Mouse (Mus musculus): ENCODE data around the gene Katnal1.

Katnal1 gene

DNA sequence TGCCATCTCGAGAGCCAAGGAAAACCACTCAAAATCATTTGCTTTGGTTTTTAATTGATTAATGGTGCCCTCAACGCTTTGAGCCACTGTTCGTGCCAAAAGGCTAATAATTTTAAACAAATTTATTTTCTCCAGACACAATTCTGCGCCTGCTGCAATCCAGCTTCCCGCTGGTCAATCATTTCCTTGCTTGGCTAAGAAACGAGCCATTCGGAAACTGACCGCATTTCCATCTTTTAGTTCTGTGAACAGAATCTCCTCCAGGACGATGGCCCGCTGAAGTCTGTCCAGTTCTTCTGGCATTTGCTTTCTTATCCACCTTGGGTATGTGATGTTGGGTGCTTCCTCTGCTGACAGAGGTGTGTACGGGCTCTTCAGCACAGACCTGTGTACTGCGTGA, 4.5 kb downstream of the Katnal1 start:
- no peak for DNase-seq (ENCODE audit: low spot score)

DNA sequence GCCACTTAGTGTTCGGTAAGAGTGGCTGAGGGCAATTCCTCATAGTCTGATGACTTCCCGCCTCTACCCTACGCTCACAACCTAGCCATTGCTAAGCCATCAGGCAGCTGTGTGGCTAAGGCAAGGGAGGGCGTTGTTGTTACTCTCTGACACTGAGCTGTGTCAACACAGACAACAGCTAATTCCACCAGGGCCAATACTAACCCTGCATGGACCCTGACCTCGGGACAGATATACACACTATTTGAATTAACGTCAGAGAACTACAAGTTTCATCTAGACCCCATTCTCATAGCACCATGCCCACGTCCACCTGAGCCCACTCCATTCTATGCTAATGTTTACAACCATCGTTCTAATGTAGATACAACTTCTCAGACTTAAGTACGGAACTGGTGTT, 5.1 kb downstream of the Katnal1 start:
- no peak for DNase-seq (ENCODE audit: low spot score)

DNA sequence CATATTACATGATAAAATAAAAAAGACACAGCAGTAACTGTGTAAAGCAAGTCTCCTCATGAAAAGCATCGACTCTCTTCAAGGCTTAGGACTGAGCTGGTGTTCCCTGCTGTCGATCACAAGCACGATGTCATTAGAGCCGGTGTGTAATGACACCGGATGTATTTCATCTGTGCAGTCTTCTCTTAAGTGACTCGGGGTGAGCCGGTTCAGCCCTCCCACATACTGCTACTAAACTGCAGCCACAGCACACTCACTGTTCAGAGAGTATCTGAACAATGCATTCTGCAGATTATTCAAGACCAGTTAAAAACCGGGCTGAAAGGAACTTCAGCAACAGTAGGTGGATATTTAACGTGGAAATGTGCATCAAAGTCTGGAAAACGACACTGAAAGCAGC, 5.7 kb downstream of the Katnal1 start:
- no peak for DNase-seq (ENCODE audit: low spot score)

DNA sequence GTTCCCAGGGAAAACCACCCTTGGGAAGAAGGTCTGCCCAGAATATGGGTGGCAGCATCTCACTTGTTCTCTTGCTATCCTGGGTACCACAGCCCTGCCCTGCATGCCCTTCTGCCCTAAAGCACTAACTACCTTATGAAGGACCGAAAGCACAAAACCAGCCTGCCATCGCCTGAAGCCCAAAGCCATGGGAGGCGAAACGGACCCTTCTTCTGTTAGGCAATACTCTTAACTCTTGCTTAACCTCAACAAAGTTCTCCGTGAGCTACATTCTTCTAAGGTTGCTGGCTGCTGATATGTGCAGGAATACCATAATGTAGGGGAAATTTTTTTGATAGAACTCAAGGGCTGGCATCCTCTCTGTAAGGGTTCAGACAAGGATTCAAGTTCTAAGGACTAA, 6.3 kb downstream of the Katnal1 start:
- no peak for DNase-seq (ENCODE audit: low spot score)

- DNase-seq (ENCODE audit: low spot score), result no peak
Measured at GRCm38 (mm10) chr5:148918049-148918448, 11.1 kb downstream of the Katnal1 start.

DNA sequence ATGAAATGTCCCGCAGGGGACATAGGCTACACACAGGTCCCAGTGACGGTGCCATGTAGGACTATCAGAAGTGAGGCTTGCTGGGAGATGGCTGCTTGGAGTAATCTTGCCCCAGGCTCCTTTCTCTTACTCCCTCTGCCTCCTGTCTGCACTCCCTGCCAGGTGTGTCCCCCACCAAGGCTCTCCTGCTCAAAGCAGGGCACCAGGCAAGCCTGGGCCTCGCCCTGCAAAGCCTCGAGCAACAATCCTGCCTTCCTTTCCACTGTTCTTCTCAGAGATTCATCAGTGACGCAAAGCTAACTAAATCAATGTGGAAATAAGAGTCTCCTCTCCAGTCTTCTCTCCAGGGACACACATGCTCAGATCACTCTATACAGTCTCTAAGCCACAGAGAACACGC, 12.3 kb downstream of the Katnal1 start:
- DNase-seq (ENCODE audit: low spot score), result no peak

DNA sequence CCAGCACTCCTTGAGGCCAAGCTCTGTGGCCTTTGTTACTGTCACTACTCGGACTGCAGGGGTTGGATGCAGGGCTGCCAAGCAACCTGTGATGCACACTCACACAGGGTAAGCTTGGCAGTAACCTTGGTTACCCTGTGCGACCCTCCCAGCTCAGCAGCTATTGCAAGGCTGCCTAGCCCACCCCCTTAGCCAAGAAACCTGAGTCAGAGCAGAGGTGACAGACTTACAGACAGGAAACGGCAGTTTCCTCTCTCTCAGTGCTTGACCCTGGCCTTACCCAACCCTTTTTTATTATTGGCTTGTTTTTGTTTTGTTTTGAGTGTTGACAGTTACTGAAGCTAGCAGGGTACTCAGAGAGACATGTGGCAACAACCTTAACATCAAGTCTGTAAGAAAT, 16.9 kb downstream of the Katnal1 start:
- DNase-seq (ENCODE audit: low spot score), result peak; percentile 30

GRCm38 (mm10) chr5:148910066-148910465, 19.1 kb downstream of the Katnal1 start:
- DNase-seq (ENCODE audit: low spot score), result no peak

- DNase-seq (ENCODE audit: low spot score), result peak; percentile 99
Measured at GRCm38 (mm10) chr5:148909402-148909801, 19.7 kb downstream of the Katnal1 start.

DNA sequence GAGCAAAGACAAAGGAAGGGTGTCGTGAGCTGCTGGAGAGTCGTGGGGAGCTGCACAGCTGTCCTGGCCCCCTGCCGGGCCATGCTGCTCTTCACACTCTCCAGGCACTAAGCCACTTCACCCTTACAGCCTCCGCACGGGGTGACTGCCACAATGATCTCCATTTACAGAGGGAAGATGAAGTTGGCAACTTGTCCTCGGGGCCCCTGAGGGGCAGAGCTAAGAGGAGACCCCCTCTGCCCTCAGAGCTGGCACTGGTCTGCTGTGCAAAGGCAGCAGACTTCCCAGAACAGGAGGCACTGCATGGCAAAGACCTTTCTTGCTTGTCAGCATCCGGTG, 20.1 kb downstream of the Katnal1 start:
- DNase-seq (ENCODE audit: low spot score), result no peak

DNA sequence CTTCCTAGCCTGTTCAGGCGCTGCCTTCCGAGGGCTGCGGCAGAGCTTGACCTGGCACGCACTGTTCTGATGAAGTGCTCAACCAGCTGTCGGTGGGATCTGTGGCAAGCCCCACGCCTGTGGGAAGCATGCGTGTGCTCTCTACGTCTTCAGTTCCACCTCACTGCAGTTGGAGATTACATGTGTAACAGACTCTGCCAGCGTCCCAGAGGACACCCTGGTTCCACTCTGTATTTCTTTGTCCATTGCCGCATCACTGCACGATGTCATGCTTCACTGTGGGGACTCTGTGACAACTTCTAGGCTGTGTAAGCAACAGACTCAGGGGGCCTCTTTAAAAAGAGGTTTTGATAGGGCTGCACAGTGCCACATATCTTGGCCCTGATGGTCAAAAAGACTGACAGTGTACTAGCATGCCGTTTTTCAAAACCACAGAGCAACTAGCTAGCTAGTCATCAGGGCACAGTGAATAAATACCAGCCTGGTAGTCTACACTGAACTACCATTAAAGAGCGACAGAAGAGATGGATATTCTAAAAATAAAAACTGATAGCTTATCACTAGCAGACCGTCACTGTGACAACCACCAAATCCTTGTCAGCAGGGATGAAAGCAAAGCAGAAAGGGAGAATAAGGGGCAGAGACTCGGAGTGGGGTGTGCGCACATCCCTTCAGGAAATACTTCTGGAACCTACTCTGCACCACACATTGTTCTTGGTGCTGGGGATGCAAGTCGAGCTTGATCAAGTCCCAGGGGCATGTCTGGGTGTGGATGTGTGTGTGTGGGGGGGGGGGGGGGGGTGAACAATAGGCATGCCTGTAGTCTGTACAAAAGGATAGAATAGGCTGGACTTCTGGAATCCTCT, 20.7 kb downstream of the Katnal1 start:
- no peak for DNase-seq (ENCODE audit: low spot score)

DNA sequence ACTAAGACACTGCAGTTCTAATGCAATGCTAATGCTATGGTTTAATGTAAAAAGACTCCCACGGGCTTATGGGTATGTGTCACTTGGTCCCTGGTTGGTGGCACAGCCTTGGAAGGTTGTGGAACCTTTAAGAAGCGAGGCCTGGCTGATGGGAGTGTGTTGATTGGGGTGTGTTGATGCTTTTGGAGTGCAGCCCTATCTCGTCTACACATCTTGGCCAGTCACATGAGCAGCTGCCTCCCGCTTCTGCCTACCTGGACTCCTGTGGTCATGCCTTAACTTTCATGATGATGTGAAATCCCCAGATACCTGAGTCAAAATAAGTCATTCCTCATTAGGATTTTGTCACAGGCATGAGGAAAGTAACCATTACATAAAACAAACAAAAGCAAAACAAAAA, 22.8 kb downstream of the Katnal1 start:
- DNase-seq (ENCODE audit: low spot score), result no peak

DNA sequence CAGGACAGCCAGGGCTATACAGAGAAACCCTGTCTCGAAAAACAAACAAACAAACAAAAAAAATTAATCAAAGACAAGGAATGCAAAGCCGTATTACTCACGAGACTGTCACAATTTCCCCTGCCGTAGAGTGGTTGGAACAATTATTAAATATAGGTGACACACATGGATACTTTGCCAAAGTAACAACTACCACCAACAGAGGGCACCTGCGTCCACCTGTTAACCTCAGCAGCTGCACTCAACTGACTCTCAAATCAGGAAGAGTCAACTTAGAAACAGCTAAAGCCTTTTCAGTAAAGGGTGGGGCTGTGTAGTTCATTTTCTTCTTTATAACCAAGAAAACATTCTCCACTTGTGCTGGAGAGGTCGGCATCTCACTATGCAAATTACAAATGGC, 24.3 kb downstream of the Katnal1 start:
- peak; percentile 58 for DNase-seq (ENCODE audit: low spot score)

- DNase-seq (ENCODE audit: low spot score), result no peak
Measured at GRCm38 (mm10) chr5:148899361-148899760, 29.8 kb downstream of the Katnal1 start.

DNA sequence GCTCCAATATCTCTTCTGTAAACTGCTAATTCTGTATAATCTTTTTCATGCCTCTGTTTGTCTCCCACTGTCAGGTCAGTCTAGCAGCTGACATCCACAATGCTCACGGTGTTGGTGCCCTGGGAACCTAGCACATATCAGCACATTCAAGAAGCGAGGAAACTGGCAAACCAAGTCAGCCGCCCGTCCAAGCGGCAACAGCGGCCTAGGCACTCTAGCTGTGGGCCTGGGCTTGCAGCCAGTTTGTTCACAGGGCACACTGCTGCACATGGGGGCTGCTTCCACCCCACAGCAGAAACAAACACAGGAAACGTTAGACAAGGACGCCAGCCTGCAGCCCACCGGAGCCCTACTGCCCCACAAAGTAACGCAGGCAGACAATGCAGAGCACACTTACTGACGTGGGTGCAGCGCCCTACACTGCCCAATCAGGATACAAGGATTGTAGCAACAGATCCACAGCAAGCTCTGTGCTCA, 31.1 kb downstream of the Katnal1 start:
- no peak for DNase-seq (ENCODE audit: low spot score)

GRCm38 (mm10) chr5:148897069-148897702, 31.9 kb downstream of the Katnal1 start:
- DNase-seq (ENCODE audit: low spot score), result no peak

GRCm38 (mm10) chr5:148896515-148896914, 32.6 kb downstream of the Katnal1 start:
- no peak for DNase-seq (ENCODE audit: low spot score)

DNA sequence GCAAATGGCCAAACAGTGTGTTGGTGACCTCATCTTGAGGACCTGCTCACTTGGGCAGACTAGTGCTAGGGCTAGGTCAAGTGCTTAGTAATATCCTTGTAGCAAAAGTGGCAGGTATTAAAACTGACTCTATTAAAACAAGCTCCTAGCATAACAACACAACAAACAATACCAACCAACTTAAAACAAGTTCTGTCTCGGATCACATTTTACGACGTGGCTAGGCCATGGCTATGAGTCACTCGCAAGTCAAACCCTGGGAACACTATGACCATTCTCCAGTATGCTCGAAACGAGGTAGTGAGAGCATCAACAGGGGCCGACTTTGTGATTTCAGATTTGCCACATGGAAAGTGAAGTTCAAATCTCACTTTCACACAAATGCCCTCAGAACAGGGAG, 33.3 kb downstream of the Katnal1 start:
- DNase-seq (ENCODE audit: low spot score), result no peak

- no peak for DNase-seq (ENCODE audit: low spot score)
Measured at GRCm38 (mm10) chr5:148895034-148895433, 34.1 kb downstream of the Katnal1 start.

DNA sequence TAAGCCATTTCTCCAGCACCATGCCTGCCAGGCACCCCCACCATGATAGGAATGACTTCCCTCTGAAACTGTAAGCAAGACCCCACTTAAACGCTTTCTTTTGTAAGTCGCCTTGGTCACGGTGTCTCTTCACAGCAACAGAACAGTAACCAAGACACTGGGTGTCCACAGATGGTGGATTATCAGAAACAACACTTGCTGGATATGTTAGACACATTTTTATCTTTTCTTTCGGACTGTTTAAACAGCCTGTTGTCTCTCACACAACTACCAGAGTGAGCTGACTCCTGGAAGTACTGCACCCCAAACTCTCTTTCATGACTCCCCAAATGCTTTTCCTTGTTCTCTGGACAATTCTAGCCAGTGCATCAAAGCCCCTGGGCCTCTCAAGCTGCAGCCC, 38.9 kb downstream of the Katnal1 start:
- DNase-seq (ENCODE audit: low spot score), result no peak

DNA sequence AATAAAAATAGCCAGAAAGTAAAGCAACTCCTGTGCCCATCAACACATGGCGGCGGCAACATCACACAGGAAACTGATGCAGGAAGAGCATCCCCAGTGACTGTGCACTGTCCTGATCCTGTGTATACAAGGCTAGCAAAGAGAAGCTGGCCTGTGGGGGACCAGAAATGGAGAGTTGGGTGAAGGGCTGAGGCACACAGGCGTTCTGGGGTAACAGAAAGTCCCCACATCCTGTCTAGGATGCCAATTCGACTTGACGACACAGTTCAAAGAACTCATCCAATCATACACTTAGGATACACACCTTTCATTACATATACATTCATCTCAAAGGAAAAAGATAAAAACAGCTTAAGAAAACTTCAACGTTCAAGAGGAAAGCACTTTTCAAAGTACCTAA, 41.1 kb downstream of the Katnal1 start:
- DNase-seq (ENCODE audit: low spot score), result no peak

- DNase-seq (ENCODE audit: low spot score), result no peak
Measured at GRCm38 (mm10) chr5:148885821-148886609, 43.1 kb downstream of the Katnal1 start.

GRCm38 (mm10) chr5:148883671-148884070, 45.4 kb downstream of the Katnal1 start:
- no peak for DNase-seq (ENCODE audit: low spot score)
